ENCODE assay signal across 8 mouse cellular contexts in genomic region chr13:25933246-25933645, GRCm38 (mm10).
DNase-seq lines count a peak whose midpoint lies in the region; ATAC-seq lines count a peak whose summit lies in the region.

No protein-coding gene starts in this region.

- H3K4me2 ChIP-seq in heart, embryonic 15.5 days: no peak overlapping the region
- H3K4me2 ChIP-seq in forebrain, embryonic 13.5 days: no peak overlapping the region

- no peaks in the 10 kb centered on the region for H3K9me3 ChIP-seq in heart, embryonic 15.5 days (replicated peaks)
- no peaks in the 10 kb centered on the region for H3K9me3 ChIP-seq in forebrain, embryonic 13.5 days (replicated peaks)
- no peaks in the 10 kb centered on the region for H3K9me3 ChIP-seq in midbrain, embryonic 10.5 days (replicated peaks)

- H3K27ac ChIP-seq in heart, embryonic 15.5 days: peak overlapping the region; percentile 67
- H3K27ac ChIP-seq in forebrain, embryonic 13.5 days: peak overlapping the region; percentile 86
- peak overlapping the region; percentile 79 for H3K27ac ChIP-seq in midbrain, embryonic 10.5 days (replicated peaks)

- peaks cover 9% of the 10 kb centered on the region for H3K4me1 ChIP-seq in heart, embryonic 15.5 days (replicated peaks)
- peaks cover 25% of the 10 kb centered on the region for H3K4me1 ChIP-seq in forebrain, embryonic 13.5 days
- peaks cover 28% of the 10 kb centered on the region for H3K4me1 ChIP-seq in midbrain, embryonic 10.5 days

- no peaks in the 10 kb centered on the region for H3K36me3 ChIP-seq in heart, embryonic 15.5 days
- H3K36me3 ChIP-seq in forebrain, embryonic 13.5 days (ENCODE audit: poor library complexity, severe bottlenecking): no peaks in the 10 kb centered on the region
- no peaks in the 10 kb centered on the region for H3K36me3 ChIP-seq in midbrain, embryonic 10.5 days

- no peak overlapping the region for H3K4me3 ChIP-seq in heart, embryonic 15.5 days
- no peak overlapping the region for H3K4me3 ChIP-seq in forebrain, embryonic 13.5 days
- H3K4me3 ChIP-seq in midbrain, embryonic 10.5 days: no peak overlapping the region

- no peak for ATAC-seq in heart, embryonic 15.5 days (replicated peaks; ENCODE audit: insufficient number of reproducible peaks, insufficient read depth, low FRiP score, low read depth)
- peak; percentile 41 for ATAC-seq in forebrain, embryonic 13.5 days

- WGBS in heart, embryonic 15.5 days: 47% methylated on average over 3 of the region's 3 CpGs
- whole genome bisulfite sequencing in forebrain, embryonic 13.5 days: 6% methylated on average over 3 of the region's 3 CpGs
- WGBS in midbrain, embryonic 10.5 days: 38% methylated on average over 3 of the region's 3 CpGs

- DNase-seq in heart, adult 18-20 months: no peak
- DNase-seq in brain, adult 2 months (ENCODE audit: low read depth, low spot score): peak; percentile 26
- DNase-seq in midbrain, embryonic 10.5 days (ENCODE audit: low spot score): no peak
- DNase-seq in c-Kit-positive CD71-positive TER-119-positive erythroid progenitor cells, embryonic 14.5 days (ENCODE audit: low spot score): no peak
- DNase-seq in right cerebral cortex, postnatal 25 days: no peak
- DNase-seq in urinary bladder, adult 2 months (ENCODE audit: low spot score): no peak

- H3K9ac ChIP-seq in heart, embryonic 15.5 days: no peak overlapping the region
- no peak overlapping the region for H3K9ac ChIP-seq in forebrain, embryonic 13.5 days

- no peaks in the 10 kb centered on the region for H3K27me3 ChIP-seq in heart, embryonic 15.5 days
- H3K27me3 ChIP-seq in forebrain, embryonic 13.5 days: no peaks in the 10 kb centered on the region
- no peaks in the 10 kb centered on the region for H3K27me3 ChIP-seq in midbrain, embryonic 10.5 days (ENCODE audit: low read depth, poor library complexity, severe bottlenecking)
